Mouse (Mus musculus): Measurements from ENCODE around the gene Sorcs1.

- no peak for TF ChIP-seq MYOG (IDR thresholded peaks at IDR 0.05; ENCODE audit: control insufficient read depth in 1 of 3, insufficient read depth in 1 of 3, insufficient read length in 2 of 3, low read depth in 2 of 3)
- no peak for TF ChIP-seq USF1 (IDR thresholded peaks at IDR 0.05; ENCODE audit: low read depth)
- no peak for TF ChIP-seq CEBPB (IDR thresholded peaks at IDR 0.05; ENCODE audit: insufficient read depth, poor library complexity, severe bottlenecking)
- no peak for TF ChIP-seq TCF3 (IDR thresholded peaks at IDR 0.05; ENCODE audit: insufficient read length, low read depth)
- TF ChIP-seq POLR2A (IDR thresholded peaks at IDR 0.05; ENCODE audit: insufficient read length, low read depth) = no peak
- no peak for TF ChIP-seq TCF12 (IDR thresholded peaks at IDR 0.05; ENCODE audit: insufficient read depth, poor library complexity, severe bottlenecking)
- no peak for TF ChIP-seq MAX (IDR thresholded peaks at IDR 0.05; ENCODE audit: low read depth)
- no peak for TF ChIP-seq E2F4 (IDR thresholded peaks at IDR 0.05; ENCODE audit: insufficient read depth)
These were observed 506.6 kb downstream of the Sorcs1 start for GRCm38 (mm10) chr19:50171849-50172248.

Data from myocyte (in vitro differentiated cells).